Mouse (Mus musculus) right cerebral cortex, adult 18-20 months (tissue): ENCODE measurements at regions not wholly inside any gene's neighbourhood (a gene's known extent, or its start where the extent isn't known, plus 50 kb on each side); places are given as distances from the start of the nearest gene placed in this dataset.
A peak's percentile ranks its signal among the peaks of the same experiment; 100 is the strongest.

Source experiments
- DNase-seq: peaks from one replicate; pipeline ENCODE4 v3.0.0; 2022; ENCODE audit warnings: mixed read lengths

DNA sequence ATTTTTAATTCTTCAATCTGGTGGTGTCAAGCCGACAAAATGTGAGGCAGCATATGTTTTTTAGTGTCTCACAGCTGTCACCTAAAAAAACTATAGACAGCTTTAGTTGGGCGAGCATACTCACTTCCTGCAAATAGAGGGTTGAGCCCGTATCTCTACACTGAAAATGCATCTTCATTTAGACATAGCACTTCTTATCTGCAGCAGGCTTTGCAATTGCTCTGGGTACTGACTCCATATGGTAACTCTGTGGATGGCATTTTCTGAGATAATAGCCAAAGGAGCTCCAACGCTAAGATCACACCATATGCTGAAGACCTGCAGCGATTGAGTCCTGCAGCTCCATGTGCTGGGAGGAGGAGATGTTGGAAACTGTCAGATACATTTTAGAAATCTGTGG is 49.8 kb upstream of the Grm8 start:
- DNase-seq: peak; percentile 56
